Mouse (Mus musculus): ENCODE results near the gene Cdyl.

Gene Cdyl

DNA sequence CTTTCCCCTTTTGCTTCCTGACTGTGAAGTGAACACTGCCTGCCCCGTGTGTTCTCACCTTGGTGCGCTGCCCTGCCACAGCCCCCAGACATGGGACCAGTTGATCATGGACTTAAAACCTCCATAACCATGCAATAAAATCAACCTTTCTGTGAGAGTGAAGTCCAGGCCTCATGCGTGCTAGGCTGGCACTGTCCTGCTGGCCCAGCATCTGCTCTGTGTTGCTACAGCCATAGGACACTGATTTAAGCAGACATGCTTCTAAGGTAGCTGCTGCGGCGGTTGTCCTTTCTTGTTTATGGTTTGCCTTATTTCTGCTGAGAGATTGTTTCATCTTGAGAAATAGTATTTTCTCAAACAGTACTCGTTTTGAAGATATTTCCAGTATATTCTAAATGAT, 191.9 kb downstream of the Cdyl start:
- DNase-seq = no peak

DNA sequence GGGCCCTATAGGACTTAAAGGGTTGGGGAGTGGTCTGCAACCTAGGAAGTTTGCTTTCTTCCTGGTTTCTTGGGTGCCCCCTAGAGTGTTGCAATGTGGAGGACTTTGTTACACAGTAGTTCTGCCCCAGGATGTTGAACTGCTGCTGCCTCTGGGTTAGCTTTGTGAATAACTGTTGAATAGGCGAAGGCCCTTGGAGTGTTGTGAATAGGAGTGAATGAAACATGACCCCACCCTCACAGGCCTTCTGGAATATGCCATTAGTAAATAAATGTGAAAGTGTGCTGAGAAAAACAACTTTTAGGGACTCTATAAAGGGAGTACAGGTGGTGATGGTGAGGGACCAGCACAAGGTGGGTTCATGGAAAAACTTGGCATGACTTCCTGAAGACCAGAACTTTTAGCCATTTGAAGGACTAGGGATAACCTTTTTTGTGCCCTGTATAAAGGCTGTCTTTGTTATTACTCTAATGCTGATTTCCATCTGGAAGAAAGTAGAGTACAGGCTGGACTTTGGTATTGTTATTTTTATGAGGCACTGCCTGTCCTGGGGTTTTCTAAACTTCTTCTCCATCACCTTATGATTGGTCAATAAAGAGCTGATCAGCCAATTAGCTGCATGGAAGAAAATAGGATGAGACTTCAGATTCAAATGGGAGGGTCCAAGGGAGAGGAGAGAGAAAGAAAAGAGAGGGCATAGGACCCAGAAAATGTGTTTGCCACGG, 193.4 kb downstream of the Cdyl start:
- no peak for DNase-seq

DNA sequence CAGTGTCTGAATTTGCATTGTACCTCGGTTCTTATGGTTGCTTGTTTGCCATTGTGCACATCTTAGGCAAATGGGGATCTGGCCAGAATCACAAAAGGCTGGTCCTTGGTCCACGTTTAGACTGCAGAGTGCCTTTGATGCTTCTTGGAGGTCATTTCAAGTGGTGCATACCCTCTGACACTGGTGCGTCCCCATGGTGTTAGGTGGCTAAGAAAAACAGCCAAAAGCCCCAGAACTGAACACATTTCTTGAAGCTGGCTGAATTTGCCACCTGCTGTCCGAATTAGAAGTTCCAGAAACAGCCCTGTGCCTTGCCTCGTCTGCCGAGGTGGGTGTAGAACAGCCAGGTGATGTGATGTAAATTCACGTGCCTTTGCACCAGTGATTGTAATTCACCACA, 197.9 kb downstream of the Cdyl start:
- no peak for DNase-seq

DNA sequence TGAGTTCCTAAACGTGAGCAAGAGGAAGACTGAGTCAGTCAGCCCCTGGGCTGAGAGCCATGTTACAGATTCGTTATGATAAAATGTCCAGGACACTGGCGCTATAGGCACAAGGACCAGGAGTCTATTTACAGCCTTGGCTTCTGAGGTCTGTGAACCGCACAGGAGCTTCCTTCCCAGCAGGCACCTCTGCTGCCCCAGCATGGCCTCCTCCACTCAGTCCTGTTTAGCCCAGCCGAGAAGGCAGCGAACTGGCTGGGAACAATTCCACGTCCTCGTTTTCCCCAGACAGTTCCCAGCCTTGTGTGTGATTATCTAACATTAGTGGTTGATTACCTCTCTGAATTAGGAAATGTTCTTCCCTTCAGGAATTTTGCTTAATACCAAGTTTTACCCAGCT, 201.3 kb downstream of the Cdyl start:
- no peak for DNase-seq

DNA sequence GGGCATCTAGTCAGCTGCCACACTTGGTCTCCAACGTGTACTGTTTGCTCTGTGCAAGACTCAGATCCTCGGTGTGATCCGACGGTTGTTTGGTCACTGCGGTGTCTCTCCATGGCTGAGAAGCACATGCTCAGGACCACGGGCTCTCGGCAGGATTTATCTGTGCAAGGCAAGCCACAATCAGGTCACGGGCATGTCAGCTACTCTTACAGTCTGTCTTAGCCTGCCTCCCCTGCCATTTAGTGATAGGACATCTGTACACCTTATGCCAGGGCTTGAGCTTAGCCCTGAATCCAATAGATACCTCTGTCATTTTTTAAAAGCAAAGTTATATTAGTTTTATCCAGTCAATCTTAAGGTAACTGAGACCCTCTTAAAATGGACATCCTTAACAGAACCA, 211.0 kb downstream of the Cdyl start:
- DNase-seq = no peak

DNA sequence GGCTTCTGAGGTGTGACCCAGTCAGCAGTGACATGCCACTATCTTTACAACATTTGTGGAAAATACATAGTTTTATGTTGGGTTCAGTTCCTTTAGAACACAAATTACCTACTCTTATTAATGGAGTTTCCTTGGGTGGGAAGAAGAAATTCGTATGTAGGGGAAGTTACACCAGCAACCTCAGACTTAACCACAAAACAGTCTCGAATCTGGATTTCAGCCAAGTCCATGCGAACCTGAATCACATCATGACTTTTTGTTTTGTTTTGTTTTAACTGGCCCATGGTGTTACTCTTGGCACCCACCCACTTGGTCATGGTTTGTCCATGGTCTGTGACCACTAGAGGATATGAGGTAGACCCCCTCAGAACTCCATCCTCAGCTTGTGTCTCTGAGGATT, 211.5 kb downstream of the Cdyl start:
- DNase-seq = no peak

DNA sequence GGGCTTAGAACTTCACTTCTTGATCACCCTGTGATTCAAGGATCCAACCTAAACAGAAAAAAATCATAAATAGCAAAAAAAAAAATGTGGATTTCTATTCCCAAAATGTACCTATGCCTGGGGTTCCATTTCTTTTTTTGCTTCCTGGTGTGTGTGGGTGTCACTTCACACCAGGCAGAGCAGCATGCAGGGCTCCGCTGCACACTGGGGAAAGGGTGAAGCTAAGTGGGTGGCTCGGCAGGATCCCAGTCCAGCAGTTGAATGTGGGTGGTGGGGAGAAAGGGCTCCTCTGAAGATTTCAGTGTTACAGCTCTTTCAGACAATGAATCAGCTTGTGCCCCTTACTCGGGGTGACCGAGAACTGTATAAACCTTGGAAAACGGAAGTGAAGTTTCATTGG, 215.8 kb downstream of the Cdyl start:
- DNase-seq = no peak

DNA sequence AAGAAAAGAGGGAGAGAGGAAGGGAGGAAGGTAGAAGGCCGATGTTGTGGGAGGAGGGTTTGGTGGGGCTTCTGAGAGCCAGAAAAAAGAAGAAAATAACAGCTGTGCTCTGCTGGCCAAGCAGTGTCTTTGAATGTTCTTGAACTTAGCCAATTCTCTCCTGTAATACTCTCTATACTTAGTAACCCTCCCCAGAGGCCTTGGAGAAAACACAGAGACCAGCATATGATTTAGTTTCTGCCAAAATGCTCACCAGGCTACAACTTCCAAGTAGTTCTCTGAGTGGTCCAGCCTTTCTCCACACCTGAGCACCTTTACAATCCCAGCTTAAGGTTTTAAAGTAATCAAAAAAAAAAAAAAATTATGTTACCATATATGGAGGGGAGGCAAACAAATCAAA, 218.6 kb downstream of the Cdyl start:
- DNase-seq = no peak

DNA sequence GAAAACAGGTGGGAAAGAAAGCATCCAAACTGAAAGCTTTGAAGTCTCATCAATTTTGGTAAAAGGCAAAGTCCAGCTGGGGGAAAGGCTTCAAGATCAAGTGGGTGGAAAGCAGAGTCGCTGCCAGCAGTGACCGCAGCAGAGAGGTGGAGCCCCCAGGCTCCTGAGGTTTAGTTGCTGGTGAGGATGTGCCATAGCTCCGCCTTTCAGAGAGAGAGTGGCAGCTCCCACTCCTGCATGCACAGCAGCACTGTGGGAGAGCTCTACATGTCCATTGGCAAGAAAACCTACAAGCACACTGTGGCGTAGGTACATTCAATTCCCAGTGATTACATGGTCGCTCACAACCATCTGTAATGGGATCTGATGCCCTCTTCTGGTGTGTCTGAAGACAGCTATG, 219.4 kb downstream of the Cdyl start:
- no peak for DNase-seq

DNA sequence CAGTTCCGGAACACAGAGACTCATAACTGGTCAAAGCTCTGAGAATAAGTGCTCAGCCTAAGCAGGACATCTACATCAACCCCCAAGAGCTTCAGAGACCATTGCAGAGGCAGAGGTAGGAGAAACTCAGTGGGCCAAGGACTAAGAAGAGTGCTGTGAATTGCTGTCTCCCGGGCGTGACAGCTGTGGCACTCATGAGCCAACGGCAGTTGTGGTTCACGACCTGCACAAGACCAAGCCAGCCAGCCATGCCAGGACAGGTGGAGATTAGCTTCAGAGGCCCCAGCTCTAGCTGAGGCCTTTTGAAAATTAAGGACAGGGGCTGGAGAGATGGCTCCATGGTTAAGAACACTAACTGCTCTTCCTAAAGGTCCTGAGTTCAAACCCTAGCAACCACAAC, 219.9 kb downstream of the Cdyl start:
- DNase-seq = no peak

DNA sequence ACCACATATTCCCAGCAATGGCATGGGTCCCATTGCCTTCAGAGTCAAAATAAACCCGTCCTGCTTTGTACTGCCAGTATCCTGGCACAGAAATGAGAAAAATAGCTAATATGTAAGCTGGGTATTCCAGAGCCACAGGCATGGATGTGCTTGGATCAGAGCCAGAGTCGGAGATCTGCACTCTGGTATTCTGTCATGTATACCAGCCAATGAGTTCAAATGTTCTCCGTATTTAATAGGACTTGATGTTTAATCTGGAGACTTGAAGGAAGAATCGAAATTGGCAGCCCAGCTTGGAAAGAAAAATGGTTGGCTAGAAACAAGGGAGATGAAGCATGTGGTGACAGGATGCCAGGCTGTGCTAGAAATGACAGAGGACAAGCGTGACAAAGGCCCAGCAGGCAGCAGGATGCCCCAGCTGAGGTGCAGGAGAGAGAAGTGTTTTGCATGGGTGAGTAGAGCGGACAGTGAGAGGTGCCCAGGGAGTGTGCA, 221.0 kb downstream of the Cdyl start:
- DNase-seq = no peak

DNA sequence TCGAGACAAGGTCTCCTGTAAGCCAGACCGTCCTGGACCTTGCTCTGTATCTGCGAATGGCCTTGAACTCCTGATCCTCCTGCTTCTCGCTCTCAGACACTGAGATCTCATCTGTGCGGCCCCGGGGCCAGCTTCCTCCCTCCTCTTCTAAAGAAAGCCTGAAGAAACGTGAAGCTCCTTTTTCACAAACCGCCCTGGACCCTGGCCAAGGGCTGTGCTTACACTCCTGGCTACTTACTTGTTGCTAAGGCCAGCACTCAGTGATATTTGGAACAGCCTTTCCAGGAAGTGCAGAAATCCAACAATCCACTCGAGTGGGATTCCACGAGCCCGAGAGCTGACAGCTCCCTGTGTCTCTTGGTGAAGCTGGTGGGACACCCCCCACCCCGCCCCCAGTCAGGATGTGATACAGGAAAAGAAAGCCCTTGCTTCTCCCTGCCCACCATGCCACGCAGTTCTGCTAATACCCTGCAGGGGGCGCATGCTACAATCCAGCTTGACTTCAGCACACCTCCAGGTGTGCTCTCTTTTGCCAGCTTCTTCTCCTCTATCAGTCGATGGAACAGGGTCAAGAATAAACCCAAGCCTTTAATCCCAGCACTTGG, 226.6 kb downstream of the Cdyl start:
- DNase-seq = peak; percentile 59

DNA sequence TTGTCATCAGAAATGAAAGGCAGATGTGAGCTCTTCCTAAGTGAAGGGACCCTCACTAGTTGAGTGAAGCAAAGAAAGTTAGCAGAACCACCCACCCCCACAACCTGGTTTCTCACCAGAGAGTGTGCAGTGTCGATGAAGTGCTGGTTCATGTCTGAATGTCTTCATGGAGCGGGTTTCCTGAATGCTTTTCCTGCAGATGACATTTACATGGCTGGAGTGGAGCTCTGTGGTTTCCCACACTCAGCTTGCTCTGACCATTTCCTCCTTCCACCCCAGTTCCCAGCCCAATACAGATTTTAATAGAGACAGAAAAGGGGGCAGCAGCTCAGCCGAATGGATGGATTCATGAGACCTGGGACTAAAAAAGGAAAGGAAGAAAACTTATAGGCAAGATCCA, 233.2 kb downstream of the Cdyl start:
- no peak for DNase-seq

DNA sequence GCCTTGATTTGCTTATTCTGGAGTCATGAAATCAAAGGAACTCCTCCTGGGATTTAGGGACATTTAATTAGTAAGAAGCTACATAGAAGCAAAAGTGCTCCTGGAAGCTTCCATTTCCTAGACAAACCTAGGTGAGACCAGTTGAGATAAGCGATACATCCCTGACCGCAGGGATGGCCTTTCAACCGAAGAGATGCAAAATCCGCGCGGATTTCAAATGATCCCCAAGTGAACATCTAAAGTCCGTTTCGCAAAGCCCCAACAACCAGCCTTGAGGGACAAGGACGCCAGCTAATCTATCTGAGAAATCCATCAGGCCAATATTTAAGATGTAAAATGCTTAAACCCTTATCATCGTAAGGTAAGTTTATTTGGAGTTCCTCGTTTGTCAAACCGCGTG, 245.7 kb downstream of the Cdyl start:
- DNase-seq = no peak

DNA sequence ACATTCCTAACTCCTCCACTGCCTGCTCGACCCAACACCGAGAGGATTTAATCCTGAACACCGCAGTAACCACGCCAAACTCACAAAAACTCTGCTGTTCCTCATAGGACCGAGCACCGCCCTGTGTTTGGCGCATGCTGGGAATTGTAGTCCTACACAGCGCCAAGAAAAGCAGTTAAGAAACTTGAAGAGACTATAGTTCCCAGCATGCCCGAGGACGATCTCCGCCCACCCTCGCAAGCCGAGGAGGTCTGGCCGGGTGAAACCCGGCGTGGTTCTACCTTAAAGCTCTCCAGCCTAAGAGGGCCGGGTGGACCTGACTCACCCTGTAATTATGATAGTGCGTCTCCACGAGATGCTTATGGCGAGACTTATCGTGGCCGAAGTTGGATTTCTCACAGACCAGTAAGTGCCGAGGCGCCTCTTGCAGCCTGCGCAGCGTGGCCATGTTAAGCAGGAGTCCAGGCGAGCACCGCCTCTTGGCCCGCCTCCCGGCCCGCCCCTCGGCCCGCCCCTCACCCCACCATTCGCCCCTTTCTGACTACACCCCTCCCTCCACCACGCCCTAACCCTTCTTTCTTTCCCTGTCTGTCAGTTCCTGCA, 246.3 kb downstream of the Cdyl start, which contains the start of gene Rpp40:
TSS of gene Rpp40 (minus strand) at position 481 of the 603 bp plus-strand sequence.
- DNase-seq = peak; percentile 91

DNA sequence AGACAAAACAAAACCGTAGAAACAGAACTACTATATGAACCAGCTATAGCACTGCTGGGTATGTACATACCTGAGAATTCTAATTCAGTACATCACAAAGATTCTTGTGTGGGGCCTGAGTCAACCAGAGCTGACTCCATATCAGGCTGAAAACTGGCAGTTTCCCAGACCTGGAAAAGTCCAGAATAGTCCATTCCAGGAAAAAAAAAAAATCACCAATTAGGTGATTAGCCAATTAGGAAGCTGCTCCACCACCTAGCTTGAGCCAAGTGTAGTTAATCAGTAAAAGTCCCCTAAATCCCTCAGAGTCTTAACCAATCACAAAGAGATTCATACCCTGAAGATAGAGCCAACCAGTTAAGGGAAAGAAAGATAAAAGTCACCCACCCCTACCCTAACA, 251.8 kb downstream of the Cdyl start:
- DNase-seq = no peak

All from liver (tissue).